In genomic region chr1:64097640-64098287, GRCm38 (mm10) we compare ENCODE assay signal across 9 mouse cellular contexts. TPM values are rescaled to one million over a fixed set of nuclear protein-coding genes. Genes with fewer than 3 reads are reported as not detected.
DNase-seq lines count a peak whose midpoint lies in the region; ATAC-seq and TF ChIP-seq lines count a peak whose summit lies in the region.
"Had no signal": no experiment of that assay in that cellular context is flagged by ENCODE, and none has a peak within 500 bp of the region (broad histone marks: within the 10 kb centered on the region; RNA-seq: fewer than 3 reads in every experiment).

No protein-coding gene starts in this region.

- intact Hi-C loops in left cerebral cortex, postnatal 14 days (cut with DNase I), result no loop called here

- no peak overlapping the region for H3K9ac ChIP-seq in hindbrain, postnatal 0 days (replicated peaks; ENCODE audit: low read length)
- no peak overlapping the region for H3K9ac ChIP-seq in liver, embryonic 14.5 days (replicated peaks)

- H3K4me2 ChIP-seq in hindbrain, postnatal 0 days (ENCODE audit: low read depth, low read length), result no peak overlapping the region
- peak overlapping the region; percentile 9; the same call in 1 of the 2 replicates for H3K4me2 ChIP-seq in liver, embryonic 14.5 days (ENCODE audit: low read depth)

- DNase-seq in embryo, embryonic 10 days (ENCODE audit: low spot score), result peak; percentile 56
- DNase-seq in embryo, embryonic 11 days, result no peak
- DNase-seq in hindbrain, postnatal 0 days (ENCODE audit: low spot score), result no peak
- DNase-seq in liver, embryonic 14.5 days (ENCODE audit: low read depth in 3 of 3, low spot score in 3 of 3), result no peak
- no peak for DNase-seq in urinary bladder, adult 2 months (ENCODE audit: low spot score)
- no peak for DNase-seq in urinary bladder, postnatal 36 days (ENCODE audit: low spot score in 2 of 2)
- no peak for DNase-seq in left cerebral cortex, postnatal 14 days (ENCODE audit: low spot score in 2 of 2)

- H3K36me3 ChIP-seq in hindbrain, postnatal 0 days (ENCODE audit: insufficient read depth, low read length), result no peaks in the 10 kb centered on the region
- H3K36me3 ChIP-seq in liver, embryonic 14.5 days (replicated peaks; ENCODE audit: control insufficient read depth, insufficient read depth, low read depth), result no peaks in the 10 kb centered on the region

- ATAC-seq in hindbrain, postnatal 0 days, result no peak
- ATAC-seq in liver, embryonic 14.5 days (ENCODE audit: insufficient read depth), result peak; percentile 52; the same call in 1 of the 2 replicates

- 72% methylated on average over 6 of the region's 6 CpGs for WGBS in hindbrain, postnatal 0 days
- WGBS in liver, embryonic 14.5 days (ENCODE audit: insufficient replicate concordance), result 55% methylated on average over 6 of the region's 6 CpGs

- no peak for TF ChIP-seq EP300 in liver, embryonic 14.5 days (IDR thresholded peaks at IDR 0.05; ENCODE audit: low read depth)

- no peak overlapping the region for H3K4me3 ChIP-seq in cortical plate, adult 2 months (ENCODE audit: insufficient read depth, low read length)
- no peak overlapping the region for H3K4me3 ChIP-seq in hindbrain, postnatal 0 days (ENCODE audit: low read length)
- no peak overlapping the region for H3K4me3 ChIP-seq in liver, embryonic 14.5 days (ENCODE audit: insufficient read depth in 1 of 2, low read depth in 2 of 2, low read length in 2 of 2)
- H3K4me3 ChIP-seq: myocyte had no signal

- TF ChIP-seq POLR2A in cortical plate, adult 2 months (IDR thresholded peaks at IDR 0.05; ENCODE audit: extremely low read depth, insufficient read depth, low read length), result no peak

- no peak for TF ChIP-seq CTCF in cortical plate, adult 2 months (IDR thresholded peaks at IDR 0.05; ENCODE audit: extremely low read depth, insufficient read depth, low read length)
- no peak for TF ChIP-seq CTCF in hindbrain, postnatal 0 days (IDR thresholded peaks at IDR 0.05; ENCODE audit: low read depth)
- no peak for TF ChIP-seq CTCF in liver, embryonic 14.5 days (IDR thresholded peaks at IDR 0.05; ENCODE audit: low read depth)

- peaks cover 9% of the 10 kb centered on the region for H3K4me1 ChIP-seq in cortical plate, adult 2 months (ENCODE audit: control insufficient read depth, insufficient read depth, low read length)
- H3K4me1 ChIP-seq in hindbrain, postnatal 0 days (ENCODE audit: insufficient read depth, low read length), result peaks cover 15% of the 10 kb centered on the region
- H3K4me1 ChIP-seq in liver, embryonic 14.5 days (replicated peaks; ENCODE audit: control insufficient read depth in 2 of 2, insufficient read depth in 2 of 2, low read length in 1 of 2), result peaks cover 10 to 29% of the 10 kb centered on the region in 2 experiments

- H3K9me3 ChIP-seq in hindbrain, postnatal 0 days (ENCODE audit: low read length), result no peaks in the 10 kb centered on the region
- no peaks in the 10 kb centered on the region for H3K9me3 ChIP-seq in liver, embryonic 14.5 days (ENCODE audit: control insufficient read depth, low read length)

- H3K27me3 ChIP-seq in hindbrain, postnatal 0 days (ENCODE audit: insufficient read depth, low read length), result no peaks in the 10 kb centered on the region
- no peaks in the 10 kb centered on the region for H3K27me3 ChIP-seq in liver, embryonic 14.5 days (ENCODE audit: control insufficient read depth, insufficient read depth, low read length)

- H3K27ac ChIP-seq in cortical plate, adult 2 months (ENCODE audit: insufficient read depth, low read length), result peak overlapping the region; percentile 39
- peak overlapping the region; percentile 20; the same call in 1 of the 2 replicates for H3K27ac ChIP-seq in hindbrain, postnatal 0 days
- no peak overlapping the region for H3K27ac ChIP-seq in liver, embryonic 14.5 days

RNA-seq across cellular contexts. Expression of gene Klf7, which starts 24.3 kb away (rescaled TPM):
- 18.4 and 18.6 TPM in 2 replicates for polyA plus RNA-seq in cortical plate, adult 2 months (2012; rRNA removed)
- total RNA-seq in hindbrain, postnatal 0 days (2014; rRNA removed), result 47.3 and 48.0 TPM in 2 replicates
- polyA plus RNA-seq in hindbrain, postnatal 0 days (2015; fragmentation: Nextera tagmentation; extraction: Ambion mirVana), result 115 and 120 TPM in 2 replicates
- polyA plus RNA-seq in liver, embryonic 14.5 days (2012; rRNA removed), result 1.4 and 1.7 TPM in 2 replicates
- 3.6 and 4.9 TPM in 2 replicates for polyA plus RNA-seq in liver, embryonic 14.5 days (2014; fragmentation: Nextera tagmentation; extraction: Ambion mirVana)
- polyA plus RNA-seq in urinary bladder, adult 2 months (2012; rRNA removed), result 16.0 and 21.5 TPM in 2 replicates
- total RNA-seq in left cerebral cortex, postnatal 14 days (2021), result 10 to 100 TPM; 54.2 to 55.8 TPM
